Mouse (Mus musculus) spleen, postnatal 4 days (tissue): Measurements from ENCODE around the gene Wdr44.
"Not testable (repeated sequence)": the region's sequence is repeated elsewhere in the genome, so short reads cannot be mapped to it uniquely, and the experiment has no call there.

Experiments used
- DNase-seq, 2 experiments: peaks; one replicate each; pipeline ENCODE4 v3.0.0; 2022; ENCODE audit warnings: low spot score in 2 of 2

Wdr44 gene

GRCm38 (mm10) chrX:23833784-23834183 lies 140.9 kb downstream of the Wdr44 start:
- not testable (repeated sequence) for DNase-seq

- no peak for DNase-seq
Observed at GRCm38 (mm10) chrX:23840921-23841320, 148.1 kb downstream of the Wdr44 start.
